Mouse (Mus musculus) stomach, embryonic 15.5 days (tissue): ENCODE data around the gene Nlrp6. TPM values are rescaled to one million over a fixed set of nuclear protein-coding genes. Genes with fewer than 3 reads are reported as not detected.

Experiments
- ATAC-seq: fragments of 200-750 bp; cut with Nextera tagmentation; 2 replicates; pipeline ENCODE4 v1.8.0; 2017; ENCODE audit warnings: low read depth, moderate number of reproducible peaks, moderate TSS enrichment; ENCODE audit not compliant: insufficient read depth, low FRiP score
- H3K27ac ChIP-seq: fragments of 300-500 bp; sonication (generic); 2 replicates; pipeline ENCODE4 v1.5.1; 2015; ENCODE audit warnings: mild to moderate bottlenecking, inconsistent platforms
- H3K27me3 ChIP-seq: fragments of 300-500 bp; sonication (generic); replicated peaks from 2 replicates; pipeline ENCODE4 v1.6.1; 2015; ENCODE audit warnings: inconsistent platforms
- H3K36me3 ChIP-seq: fragments of 300-500 bp; sonication (generic); 2 replicates; pipeline ENCODE4 v1.6.1; 2015; ENCODE audit warnings: inconsistent platforms
- H3K4me1 ChIP-seq: fragments of 300-500 bp; sonication (generic); 2 replicates; pipeline ENCODE4 v1.6.1; 2015; ENCODE audit warnings: inconsistent platforms
- H3K4me2 ChIP-seq: fragments of 300-500 bp; sonication (generic); 2 replicates; pipeline ENCODE4 v1.6.1; 2015; ENCODE audit warnings: mild to moderate bottlenecking, inconsistent platforms
- H3K4me3 ChIP-seq: fragments of 300-500 bp; sonication (generic); replicated peaks from 2 replicates; pipeline ENCODE4 v1.5.1; 2015; ENCODE audit warnings: inconsistent platforms
- H3K9ac ChIP-seq: fragments of 300-500 bp; sonication (generic); 2 replicates; pipeline ENCODE4 v1.6.1; 2015; ENCODE audit warnings: inconsistent platforms
- H3K9me3 ChIP-seq: fragments of 300-500 bp; sonication (generic); 2 replicates; pipeline ENCODE4 v1.6.1; 2016; ENCODE audit warnings: inconsistent platforms
- WGBS: fragments of 180-500 bp; shearing (Covaris S2); methylation state at CpG from one replicate; pipeline ENCODE4 v1.1.7; 2015; 5-methylcytosine and 5-hydroxymethylcytosine counted together
- polyA plus RNA-seq: library from polyadenylated mRNA; unstranded; fragments of >200 nt; fragmentation: Nextera tagmentation; extraction: Ambion mirVana; gene quantifications from 2 replicates; pipeline ENCODE4 v1.2.1, GENCODE M21; 2015

Nlrp6 gene
- polyA plus RNA-seq, 1 experiment from 2014 or later = 9.9 TPM

DNA sequence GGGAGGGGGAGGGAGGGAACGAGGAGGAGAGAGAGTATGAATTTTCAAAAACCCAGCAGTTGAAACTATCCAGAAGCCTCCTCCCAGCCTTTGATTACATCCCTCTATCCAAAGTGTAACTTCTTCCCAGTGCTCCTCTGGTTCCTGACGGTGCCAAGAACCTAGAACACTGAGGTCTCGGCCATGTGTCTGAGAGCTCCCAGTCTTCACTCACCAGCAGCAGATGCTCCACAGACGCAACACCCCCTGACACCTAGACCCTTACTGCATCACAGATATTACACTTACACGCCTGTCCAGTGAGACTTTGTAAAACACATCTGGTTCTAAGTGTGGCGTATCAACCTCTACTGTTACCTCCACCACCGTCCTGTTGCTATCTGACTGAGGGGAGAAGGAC is 31.7 kb downstream of the Nlrp6 start:
- ATAC-seq = no peak
- no peak overlapping the region for H3K27ac ChIP-seq

GRCm38 (mm10) chr7:140953133-140953532 is 32.4 kb downstream of the Nlrp6 start:
- peak overlapping the region; percentile 73 for H3K4me2 ChIP-seq
- no peak for ATAC-seq
- no peak overlapping the region; the same call in 1 of the 2 replicates for H3K27ac ChIP-seq
- H3K36me3 ChIP-seq = peaks cover 17% of the 10 kb centered on the region
- no peaks in the 10 kb centered on the region for H3K9me3 ChIP-seq
- peaks cover 52% of the 10 kb centered on the region for H3K4me1 ChIP-seq
- WGBS = 69% methylated on average over 11 of the region's 11 CpGs
- H3K4me3 ChIP-seq = no peak overlapping the region
- no peak overlapping the region for H3K9ac ChIP-seq
- H3K27me3 ChIP-seq = no peaks in the 10 kb centered on the region

More for the DNA sequence above, 31.7 kb downstream of the Nlrp6 start:
- H3K36me3 ChIP-seq = peaks cover 17% of the 10 kb centered on the region
- H3K9ac ChIP-seq = no peak overlapping the region
- 62% methylated on average over 7 of the region's 7 CpGs for WGBS
- no peak overlapping the region for H3K4me3 ChIP-seq
- H3K4me1 ChIP-seq = peaks cover 52% of the 10 kb centered on the region
- H3K27me3 ChIP-seq = no peaks in the 10 kb centered on the region
- no peaks in the 10 kb centered on the region for H3K9me3 ChIP-seq
- H3K4me2 ChIP-seq = no peak overlapping the region

GRCm38 (mm10) chr7:140953800-140954732 is 33.4 kb downstream of the Nlrp6 start:
- H3K27me3 ChIP-seq = no peaks in the 10 kb centered on the region
- peaks cover 52% of the 10 kb centered on the region for H3K4me1 ChIP-seq
- H3K9me3 ChIP-seq = no peaks in the 10 kb centered on the region
- peak overlapping the region; percentile 73 for H3K4me2 ChIP-seq
- no peak for ATAC-seq
- peaks cover 10% of the 10 kb centered on the region for H3K36me3 ChIP-seq
- H3K4me3 ChIP-seq = peak overlapping the region; percentile 65
- 36% methylated on average over 15 of the region's 15 CpGs for WGBS
- peak overlapping the region; percentile 67 for H3K9ac ChIP-seq
- peak overlapping the region; percentile 97 for H3K27ac ChIP-seq

GRCm38 (mm10) chr7:140954733-140955071 is 34.0 kb downstream of the Nlrp6 start:
- Histone ChIP-seq H3K27ac (peak overlapping the region; percentile 97), H3K4me2 (peak overlapping the region; percentile 73), H3K36me3 (peaks cover 6% of the 10 kb centered on the region; the same call in 1 of the 2 replicates), H3K9ac (peak overlapping the region; percentile 67), H3K27me3 (no peaks in the 10 kb centered on the region), H3K4me1 (peaks cover 52% of the 10 kb centered on the region), H3K9me3 (no peaks in the 10 kb centered on the region), H3K4me3 (peak overlapping the region; percentile 65)
- 3% methylated on average over 9 of the region's 9 CpGs for WGBS
- no peak for ATAC-seq

DNA sequence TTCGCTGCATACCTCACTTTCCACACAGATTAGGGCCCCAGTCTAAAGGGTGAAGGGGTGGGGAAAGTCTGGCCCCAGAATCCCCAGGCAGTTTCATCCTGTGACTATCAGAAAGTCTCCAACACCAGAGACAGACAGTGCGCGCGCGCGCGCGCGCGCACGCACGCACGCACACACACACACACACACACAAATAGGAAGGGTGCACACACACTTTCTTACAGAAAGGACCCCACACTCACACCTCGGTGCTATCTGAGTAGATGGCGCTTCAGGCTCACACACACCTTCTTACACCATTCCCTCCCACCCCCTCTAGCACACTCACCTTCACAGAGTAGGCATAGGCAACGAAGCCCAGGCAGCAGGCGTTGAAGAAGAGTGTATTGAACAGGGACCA is 34.6 kb downstream of the Nlrp6 start:
- Histone ChIP-seq H3K27me3 (no peaks in the 10 kb centered on the region), H3K4me3 (peak overlapping the region; percentile 65), H3K4me2 (peak overlapping the region; percentile 73), H3K9me3 (no peaks in the 10 kb centered on the region), H3K27ac (peak overlapping the region; percentile 97), H3K36me3 (peaks cover 6% of the 10 kb centered on the region; the same call in 1 of the 2 replicates), H3K4me1 (peaks cover 51% of the 10 kb centered on the region), H3K9ac (peak overlapping the region; percentile 67)
- ATAC-seq = peak; percentile 17; the same call in 1 of the 2 replicates
- WGBS = 8% methylated on average over 17 of the region's 17 CpGs

- H3K9ac ChIP-seq = peak within 1 kb of the TSS; percentile 67
- H3K27me3 ChIP-seq = no peaks in the 10 kb centered on the region
- peaks cover 45% of the 10 kb centered on the region for H3K4me1 ChIP-seq
- peak within 1 kb of the TSS; percentile 65 for H3K4me3 ChIP-seq
- peaks cover 6% of the 10 kb centered on the region; the same call in 1 of the 2 replicates for H3K36me3 ChIP-seq
- H3K9me3 ChIP-seq = no peaks in the 10 kb centered on the region
- peak within 1 kb of the TSS; percentile 73 for H3K4me2 ChIP-seq
- H3K27ac ChIP-seq = peak within 1 kb of the TSS; percentile 97
- WGBS = 2% methylated on average over 11 of the region's 11 CpGs
- peak; percentile 90 for ATAC-seq
Observed at GRCm38 (mm10) chr7:140955758-140956555, 35.3 kb downstream of the Nlrp6 start, which contains the start of the genes Gm45717 and Ifitm2. Gm45717 (minus strand) TSS chr7:140955937. Ifitm2 (minus strand) TSS chr7:140955987.

DNA sequence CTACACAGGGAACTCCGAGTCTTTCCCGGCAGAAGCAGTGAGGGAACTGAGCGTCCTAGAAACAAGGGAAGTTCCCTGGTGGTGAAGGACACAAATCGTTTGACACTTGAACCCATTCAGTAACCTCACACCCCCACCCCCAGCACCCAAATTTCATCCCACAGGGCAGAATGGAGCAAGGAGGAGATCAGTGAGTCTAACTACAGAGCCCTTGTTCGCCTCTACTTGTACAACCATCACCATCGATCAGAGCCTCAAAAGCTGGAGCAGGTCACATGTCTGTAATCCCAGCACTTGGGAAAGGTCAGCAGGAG is 35.8 kb downstream of the Nlrp6 start:
- Histone ChIP-seq H3K9ac (no peak overlapping the region), H3K4me2 (peak overlapping the region; percentile 73), H3K27me3 (no peaks in the 10 kb centered on the region), H3K27ac (peak overlapping the region; percentile 97), H3K4me3 (peak overlapping the region; percentile 65; the same call in 1 of the 2 replicates), H3K4me1 (peaks cover 39% of the 10 kb centered on the region), H3K9me3 (no peaks in the 10 kb centered on the region), H3K36me3 (peaks cover 6% of the 10 kb centered on the region; the same call in 1 of the 2 replicates)
- peak; percentile 1; the same call in 1 of the 2 replicates for ATAC-seq
- 28% methylated on average over 6 of the region's 6 CpGs for WGBS

DNA sequence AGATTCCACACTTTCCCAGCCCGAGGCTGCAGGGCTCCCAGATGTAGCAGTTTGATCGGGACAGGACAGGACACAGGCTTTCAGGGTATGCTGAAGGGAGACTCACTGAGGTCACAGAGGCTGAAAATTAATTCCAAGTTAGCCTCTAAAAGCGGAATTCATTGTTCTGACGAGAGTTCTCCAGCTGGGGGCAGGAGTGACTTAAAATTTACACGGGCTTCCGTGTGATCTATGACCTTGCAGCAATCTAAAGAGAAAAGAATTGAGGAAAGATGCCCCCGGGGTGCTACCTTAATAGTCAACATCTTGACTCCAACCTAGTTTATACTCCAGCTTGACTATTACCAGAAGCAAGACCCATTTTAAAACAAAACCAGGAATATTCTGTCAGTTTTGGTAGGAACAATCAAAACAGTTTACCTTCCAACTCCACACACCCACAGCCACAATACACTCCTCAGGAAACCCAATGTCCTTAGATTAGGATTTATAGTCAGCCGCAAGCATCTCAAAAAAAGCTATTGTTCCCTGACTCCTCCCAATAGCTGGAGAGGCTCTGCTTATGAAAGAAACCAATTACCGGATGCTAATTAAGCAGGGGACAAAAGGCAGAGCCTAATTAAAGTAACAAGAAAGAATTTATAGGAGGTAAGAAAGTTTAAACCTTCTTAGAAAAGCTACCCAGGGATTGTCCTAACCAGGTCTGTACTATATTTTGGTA is 38.6 kb downstream of the Nlrp6 start:
- Histone ChIP-seq H3K27me3 (no peaks in the 10 kb centered on the region), H3K4me2 (no peak overlapping the region), H3K9me3 (no peaks in the 10 kb centered on the region), H3K36me3 (no peaks in the 10 kb centered on the region), H3K4me1 (peaks cover 16% of the 10 kb centered on the region), H3K9ac (no peak overlapping the region), H3K27ac (no peak overlapping the region), H3K4me3 (no peak overlapping the region)
- 13% methylated on average over 9 of the region's 9 CpGs for whole genome bisulfite sequencing
- no peak for ATAC-seq

GRCm38 (mm10) chr7:140960026-140960425 is 39.3 kb downstream of the Nlrp6 start:
- Histone ChIP-seq H3K36me3 (no peaks in the 10 kb centered on the region), H3K27me3 (no peaks in the 10 kb centered on the region), H3K4me3 (no peak overlapping the region), H3K4me1 (peaks cover 13% of the 10 kb centered on the region), H3K27ac (no peak overlapping the region), H3K9me3 (no peaks in the 10 kb centered on the region), H3K4me2 (no peak overlapping the region), H3K9ac (no peak overlapping the region)
- no peak for ATAC-seq
- WGBS = 81% methylated on average over 5 of the region's 5 CpGs

- Histone ChIP-seq H3K36me3 (no peaks in the 10 kb centered on the region), H3K4me2 (no peak overlapping the region), H3K27me3 (no peaks in the 10 kb centered on the region), H3K27ac (no peak overlapping the region), H3K4me1 (peaks cover 8% of the 10 kb centered on the region), H3K9ac (no peak overlapping the region), H3K4me3 (no peak overlapping the region), H3K9me3 (no peaks in the 10 kb centered on the region)
- WGBS = 75% methylated on average over 2 of the region's 2 CpGs
- no peak for ATAC-seq
Observed at GRCm38 (mm10) chr7:140961416-140961815, 40.7 kb downstream of the Nlrp6 start.

GRCm38 (mm10) chr7:140962733-140963132 is 42.0 kb downstream of the Nlrp6 start:
- Histone ChIP-seq H3K4me3 (no peak overlapping the region), H3K36me3 (no peaks in the 10 kb centered on the region), H3K9ac (no peak overlapping the region), H3K4me1 (0 out of 2 replicates have a peak, but pooled peaks cover 2% of the 10 kb centered on the region), H3K27me3 (no peaks in the 10 kb centered on the region), H3K4me2 (no peak overlapping the region), H3K27ac (no peak overlapping the region), H3K9me3 (no peaks in the 10 kb centered on the region)
- no peak for ATAC-seq
- WGBS = 83% methylated on average over 2 of the region's 2 CpGs
